ENCODE assay signal across 8 mouse cellular contexts in genomic region chr6:122339648-122340341, GRCm38 (mm10). TPM values are rescaled to one million over a fixed set of nuclear protein-coding genes. Genes with fewer than 3 reads are reported as not detected.
DNase-seq lines count a peak whose midpoint lies in the region; ATAC-seq and TF ChIP-seq lines count a peak whose summit lies in the region.

No protein-coding gene starts in this region.

- intact Hi-C loops in heart, postnatal 36 days (cut with DNase I), result loop anchor here (1.0 to 10.0 kb wide), 2 partner anchors 28 to 535 kb away; partner anchors contain the start of gene Necap1

- WGBS in forebrain, embryonic 16.5 days, result 0% methylated on average over 18 of the region's 71 CpGs
- whole genome bisulfite sequencing in lung, embryonic 14.5 days, result under 1% methylated on average over 24 of the region's 71 CpGs
- 2% methylated on average over 52 of the region's 71 CpGs for WGBS in olfactory bulb, adult 2 months

- TF ChIP-seq CTCF in G1E (IDR thresholded peaks at IDR 0.05; ENCODE audit: low read depth, low read length), result no peak
- TF ChIP-seq CTCF in layer of hippocampus, adult 2 months (conservative IDR thresholded peaks at IDR 0.05), result peak; percentile 32; the same call in 1 of the 2 replicates
- TF ChIP-seq CTCF in lung, embryonic 14.5 days (IDR thresholded peaks at IDR 0.05; ENCODE audit: low read depth), result peak; percentile 28; the same call in 1 of the 2 replicates
- TF ChIP-seq CTCF in olfactory bulb, adult 2 months (IDR thresholded peaks at IDR 0.05; ENCODE audit: insufficient read depth, low read depth, low read length), result no peak

- 0 out of 2 replicates have a peak, but pooled peaks have one; percentile 29 for TF ChIP-seq POLR2A in olfactory bulb, adult 2 months (IDR thresholded peaks at IDR 0.05; ENCODE audit: insufficient read depth, low read depth, low read length)

- DNase-seq in G1E (ENCODE audit: low spot score), result peak; percentile 86
- peak; percentile 78 for DNase-seq in cerebellum, adult 11 months
- peak; percentile 83 to 89 for DNase-seq in heart, postnatal 36 days
- peak; percentile 61 to 77 for DNase-seq in layer of hippocampus, adult 2 months (ENCODE audit: low spot score in 2 of 2)
- peak; percentile 93 for DNase-seq in lung, embryonic 14.5 days
- DNase-seq in thymus, adult 18-20 months, result peak; percentile 69 to 71

- H3K27ac ChIP-seq in forebrain, embryonic 16.5 days (ENCODE audit: low read length), result peak overlapping the region; percentile 98
- H3K27ac ChIP-seq in layer of hippocampus, adult 2 months, result peak overlapping the region; percentile 91
- peak overlapping the region; percentile 92 for H3K27ac ChIP-seq in lung, embryonic 14.5 days (ENCODE audit: low read depth)
- peak overlapping the region; percentile 90 for H3K27ac ChIP-seq in olfactory bulb, adult 2 months (ENCODE audit: insufficient read depth, low read depth, low read length)

- peak overlapping the region; percentile 92 for H3K4me3 ChIP-seq in G1E (ENCODE audit: low read depth, low read length)
- H3K4me3 ChIP-seq in forebrain, embryonic 16.5 days (replicated peaks; ENCODE audit: low read length), result peak overlapping the region; percentile 81
- H3K4me3 ChIP-seq in layer of hippocampus, adult 2 months, result peak overlapping the region; percentile 74
- peak overlapping the region; percentile 73 for H3K4me3 ChIP-seq in lung, embryonic 14.5 days (ENCODE audit: low read depth, low read length)
- H3K4me3 ChIP-seq in olfactory bulb, adult 2 months (ENCODE audit: insufficient read depth, low read depth, low read length), result peak overlapping the region; percentile 92

- H3K9ac ChIP-seq in forebrain, embryonic 16.5 days (replicated peaks; ENCODE audit: low read depth, low read length), result peak overlapping the region; percentile 81
- peak overlapping the region; percentile 69 for H3K9ac ChIP-seq in lung, embryonic 14.5 days

- ATAC-seq in G1E (ENCODE audit: extremely low read depth, insufficient number of reproducible peaks, low FRiP score, poor library complexity, severe bottlenecking), result peak; percentile 42
- ATAC-seq in forebrain, embryonic 16.5 days, result peak; percentile 89
- peak; percentile 89 for ATAC-seq in lung, embryonic 14.5 days (ENCODE audit: insufficient read depth)

- no peaks in the 10 kb centered on the region for H3K9me3 ChIP-seq in G1E (replicated peaks)
- H3K9me3 ChIP-seq in forebrain, embryonic 16.5 days (ENCODE audit: control insufficient read depth, low read length), result no peaks in the 10 kb centered on the region
- H3K9me3 ChIP-seq in lung, embryonic 14.5 days (ENCODE audit: low read depth, low read length), result no peaks in the 10 kb centered on the region

- H3K27me3 ChIP-seq in G1E (ENCODE audit: insufficient read depth, low read length), result no peaks in the 10 kb centered on the region
- no peaks in the 10 kb centered on the region for H3K27me3 ChIP-seq in forebrain, embryonic 16.5 days (replicated peaks; ENCODE audit: control insufficient read depth, insufficient read depth, low read length)
- no peaks in the 10 kb centered on the region for H3K27me3 ChIP-seq in lung, embryonic 14.5 days (ENCODE audit: insufficient read depth, low read length)

- H3K4me1 ChIP-seq in G1E (ENCODE audit: insufficient read depth, low read depth, low read length), result peaks cover 51% of the 10 kb centered on the region
- H3K4me1 ChIP-seq in forebrain, embryonic 16.5 days (replicated peaks; ENCODE audit: control insufficient read depth, insufficient read depth, low read length), result peaks cover 24% of the 10 kb centered on the region
- H3K4me1 ChIP-seq in lung, embryonic 14.5 days (ENCODE audit: insufficient read depth), result 0 out of 2 replicates have a peak, but pooled peaks cover 4% of the 10 kb centered on the region
- no peaks in the 10 kb centered on the region for H3K4me1 ChIP-seq in olfactory bulb, adult 2 months (ENCODE audit: control insufficient read depth, insufficient read depth, low read length)

- H3K4me2 ChIP-seq in forebrain, embryonic 16.5 days (ENCODE audit: low read length), result peak overlapping the region; percentile 73
- H3K4me2 ChIP-seq in lung, embryonic 14.5 days, result peak overlapping the region; percentile 74

- peaks cover 18% of the 10 kb centered on the region for H3K36me3 ChIP-seq in G1E (replicated peaks)
- peaks cover 4% of the 10 kb centered on the region for H3K36me3 ChIP-seq in forebrain, embryonic 16.5 days (ENCODE audit: control insufficient read depth, insufficient read depth)
- peaks cover 15% of the 10 kb centered on the region for H3K36me3 ChIP-seq in lung, embryonic 14.5 days (ENCODE audit: insufficient read depth)

RNA-seq across cellular contexts. Expression of gene Phc1, which starts 0.6 kb away (rescaled TPM):
- total RNA-seq in G1E (2014; fragmentation: Nextera tagmentation), result 78.0 and 96.6 TPM in 2 replicates
- total RNA-seq in G1E (2017), result 13.5 and 15.4 TPM in 2 replicates
- polyA plus RNA-seq in G1E (2012), result 24.0 and 86.6 TPM in 2 replicates
- 32.7 and 36.9 TPM in 2 replicates for polyA plus RNA-seq in forebrain, embryonic 16.5 days (2015; fragmentation: Nextera tagmentation; extraction: Ambion mirVana)
- 10 to 100 TPM; 17.5 to 21.8 TPM for total RNA-seq in heart, postnatal 36 days (2021)
- total RNA-seq in layer of hippocampus, adult 2 months (2021), result 10 to 100 TPM; 63.7 to 71.1 TPM
- polyA plus RNA-seq in lung, embryonic 14.5 days (2014; fragmentation: Nextera tagmentation; extraction: Ambion mirVana), result 23.8 and 26.8 TPM in 2 replicates
- polyA plus RNA-seq in olfactory bulb, adult 2 months (2012; ENCODE audit: insufficient read depth, insufficient read length, low replicate concordance, missing spikeins), result not detected in 2 replicates

RNA-seq across cellular contexts. Expression of gene M6pr, which starts 31.3 kb away (rescaled TPM):
- total RNA-seq in G1E (2014; fragmentation: Nextera tagmentation), result 174 and 190 TPM in 2 replicates
- 521 and 552 TPM in 2 replicates for total RNA-seq in G1E (2017)
- polyA plus RNA-seq in G1E (2012), result 23.0 and 27.4 TPM in 2 replicates
- 57.0 and 62.4 TPM in 2 replicates for polyA plus RNA-seq in forebrain, embryonic 16.5 days (2015; fragmentation: Nextera tagmentation; extraction: Ambion mirVana)
- 10 to 100 TPM; 40.8 to 42.8 TPM for total RNA-seq in heart, postnatal 36 days (2021)
- total RNA-seq in layer of hippocampus, adult 2 months (2021), result 10 to 100 TPM; 75.9 to 78.9 TPM
- 115 and 120 TPM in 2 replicates for polyA plus RNA-seq in lung, embryonic 14.5 days (2014; fragmentation: Nextera tagmentation; extraction: Ambion mirVana)
- polyA plus RNA-seq in olfactory bulb, adult 2 months (2012; ENCODE audit: insufficient read depth, insufficient read length, low replicate concordance, missing spikeins), result not detected in 2 replicates

RNA-seq across cellular contexts. Expression of gene Klrg1, which starts 57.1 kb away (rescaled TPM):
- total RNA-seq in G1E (2014; fragmentation: Nextera tagmentation), result 2.1 and 3.8 TPM in 2 replicates
- 0.70 and 0.93 TPM in 2 replicates for total RNA-seq in G1E (2017)
- 0.03 TPM in 1 of 2 replicates, not detected in the other for polyA plus RNA-seq in G1E (2012)
- 0.40 and 0.87 TPM in 2 replicates for polyA plus RNA-seq in forebrain, embryonic 16.5 days (2015; fragmentation: Nextera tagmentation; extraction: Ambion mirVana)
- total RNA-seq in heart, postnatal 36 days (2021), result not detected
- under 1 TPM; 0.33 to 0.91 TPM for total RNA-seq in layer of hippocampus, adult 2 months (2021)
- polyA plus RNA-seq in lung, embryonic 14.5 days (2014; fragmentation: Nextera tagmentation; extraction: Ambion mirVana), result 0.14 TPM in 1 of 2 replicates, not detected in the other
- not detected in 2 replicates for polyA plus RNA-seq in olfactory bulb, adult 2 months (2012; ENCODE audit: insufficient read depth, insufficient read length, low replicate concordance, missing spikeins)

Comparison
In these comparisons a context has a peak if more than half of its experiments do, and no peak if none do; other contexts are left out.
1. Peak in every context shown above with its lines: DNase-seq, ATAC-seq, H3K4me3 ChIP-seq and H3K27ac ChIP-seq.
2. CTCF ChIP-seq: peak in layer of hippocampus, adult 2 months (single experiment) and lung, embryonic 14.5 days (single experiment); none in G1E (single experiment) and olfactory bulb, adult 2 months (single experiment).